ENCODE assay signal across 7 mouse cellular contexts in genomic region chr10:94087367-94088077, GRCm38 (mm10). TPM values are rescaled to one million over a fixed set of nuclear protein-coding genes. Genes with fewer than 3 reads are reported as not detected.
DNase-seq lines count a peak whose midpoint lies in the region; ATAC-seq lines count a peak whose summit lies in the region.

No protein-coding gene starts in this region.

- no peaks in the 10 kb centered on the region for H3K27me3 ChIP-seq in forebrain, embryonic 13.5 days
- H3K27me3 ChIP-seq in neural tube, embryonic 14.5 days (ENCODE audit: control insufficient read depth, insufficient read depth, low read length): no peaks in the 10 kb centered on the region
- H3K27me3 ChIP-seq in heart, embryonic 11.5 days (ENCODE audit: control insufficient read depth, insufficient read depth, low read length): no peaks in the 10 kb centered on the region

- no peak overlapping the region; the same call in 1 of the 2 replicates for H3K27ac ChIP-seq in forebrain, embryonic 13.5 days
- no peak overlapping the region for H3K27ac ChIP-seq in neural tube, embryonic 14.5 days (ENCODE audit: low read depth, low read length)
- H3K27ac ChIP-seq in heart, embryonic 11.5 days (ENCODE audit: low read depth, low read length): no peak overlapping the region

- peaks cover 5% of the 10 kb centered on the region; the same call in 1 of the 2 replicates for H3K4me1 ChIP-seq in forebrain, embryonic 13.5 days
- H3K4me1 ChIP-seq in neural tube, embryonic 14.5 days (ENCODE audit: control insufficient read depth, insufficient read depth, low read length): no peaks in the 10 kb centered on the region
- H3K4me1 ChIP-seq in heart, embryonic 11.5 days (ENCODE audit: control insufficient read depth, insufficient read depth, low read length): no peaks in the 10 kb centered on the region

- 0 out of 2 replicates have a peak, but pooled peaks cover 4% of the 10 kb centered on the region for H3K36me3 ChIP-seq in forebrain, embryonic 13.5 days (ENCODE audit: poor library complexity, severe bottlenecking)
- H3K36me3 ChIP-seq in neural tube, embryonic 14.5 days (ENCODE audit: control insufficient read depth, insufficient read depth, low read length): no peaks in the 10 kb centered on the region
- H3K36me3 ChIP-seq in heart, embryonic 11.5 days (ENCODE audit: control insufficient read depth, insufficient read depth, low read length): peaks cover 8% of the 10 kb centered on the region; the same call in 1 of the 2 replicates

- peak; percentile 12 for DNase-seq in urinary bladder, postnatal 25 days (ENCODE audit: low spot score)
- DNase-seq in urinary bladder, adult 18-20 months (ENCODE audit: low spot score in 2 of 2): no peak
- DNase-seq in kidney, postnatal 36 days: peak; percentile 47 to 71
- DNase-seq in heart, adult 8-10 months (ENCODE audit: low spot score): no peak

- H3K4me2 ChIP-seq in forebrain, embryonic 13.5 days: peak overlapping the region; percentile 4; the same call in 1 of the 2 replicates
- no peak overlapping the region for H3K4me2 ChIP-seq in neural tube, embryonic 14.5 days (ENCODE audit: low read depth, low read length)
- H3K4me2 ChIP-seq in heart, embryonic 11.5 days: no peak overlapping the region

- H3K9ac ChIP-seq in forebrain, embryonic 13.5 days: no peak overlapping the region
- H3K9ac ChIP-seq in neural tube, embryonic 14.5 days (replicated peaks; ENCODE audit: low read depth, low read length): no peak overlapping the region
- H3K9ac ChIP-seq in heart, embryonic 11.5 days (ENCODE audit: low read depth, low read length): no peak overlapping the region

- H3K9me3 ChIP-seq in forebrain, embryonic 13.5 days (replicated peaks): 0 out of 2 replicates have a peak, but pooled peaks cover 3% of the 10 kb centered on the region
- no peaks in the 10 kb centered on the region for H3K9me3 ChIP-seq in neural tube, embryonic 14.5 days (ENCODE audit: control insufficient read depth, low read length)
- no peaks in the 10 kb centered on the region for H3K9me3 ChIP-seq in heart, embryonic 11.5 days (replicated peaks; ENCODE audit: control insufficient read depth, low read length)

- no peak overlapping the region for H3K4me3 ChIP-seq in forebrain, embryonic 13.5 days
- H3K4me3 ChIP-seq in neural tube, embryonic 14.5 days (ENCODE audit: low read depth, low read length): no peak overlapping the region
- H3K4me3 ChIP-seq in heart, embryonic 11.5 days (ENCODE audit: low read depth, low read length): no peak overlapping the region

- ATAC-seq in forebrain, embryonic 13.5 days: peak; percentile 68; the same call in 1 of the 2 replicates
- ATAC-seq in neural tube, embryonic 14.5 days (ENCODE audit: low read depth): peak; percentile 66; the same call in 1 of the 2 replicates
- ATAC-seq in heart, embryonic 11.5 days (replicated peaks; ENCODE audit: insufficient number of reproducible peaks, low FRiP score, low TSS enrichment): no peak

- WGBS in forebrain, embryonic 13.5 days: 38% methylated on average over 9 of the region's 11 CpGs
- WGBS in neural tube, embryonic 14.5 days: 27% methylated on average over 8 of the region's 11 CpGs
- 78% methylated on average over 8 of the region's 11 CpGs for WGBS in heart, embryonic 11.5 days (ENCODE audit: insufficient replicate concordance)

RNA-seq across cellular contexts. Expression of gene Fgd6, which starts 51.7 kb away (rescaled TPM):
- polyA plus RNA-seq in forebrain, embryonic 13.5 days (2015; fragmentation: Nextera tagmentation; extraction: Ambion mirVana): 1.8 and 2.0 TPM in 2 replicates
- polyA plus RNA-seq in neural tube, embryonic 14.5 days (2014; fragmentation: Nextera tagmentation; extraction: Ambion mirVana): 2.4 and 3.4 TPM in 2 replicates
- 1 to 10 TPM; 5.4 to 6.2 (median 5.7) TPM for total RNA-seq in heart, adult 8-10 months (2022)
- polyA plus RNA-seq in heart, embryonic 11.5 days (2014; fragmentation: Nextera tagmentation; extraction: Ambion mirVana): 3.6 and 4.3 TPM in 2 replicates

RNA-seq across cellular contexts. Expression of gene Vezt, which starts 51.9 kb away (rescaled TPM):
- polyA plus RNA-seq in forebrain, embryonic 13.5 days (2015; fragmentation: Nextera tagmentation; extraction: Ambion mirVana): 50.8 and 55.4 TPM in 2 replicates
- polyA plus RNA-seq in neural tube, embryonic 14.5 days (2014; fragmentation: Nextera tagmentation; extraction: Ambion mirVana): 60.5 and 62.3 TPM in 2 replicates
- total RNA-seq in heart, adult 8-10 months (2022): 10 to 100 TPM; 38.7 to 42.8 (median 41.4) TPM
- 25.3 and 26.9 TPM in 2 replicates for polyA plus RNA-seq in heart, embryonic 11.5 days (2014; fragmentation: Nextera tagmentation; extraction: Ambion mirVana)

Comparison
In these comparisons a context has a peak if more than half of its experiments do, and no peak if none do; other contexts are left out.
1. DNase-seq: peak in urinary bladder, postnatal 25 days (single experiment) and kidney, postnatal 36 days (2 of 2); none in urinary bladder, adult 18-20 months (0 of 2) and heart, adult 8-10 months (single experiment).